Mouse (Mus musculus): Measurements from ENCODE around the gene Pomgnt2. TPM values are rescaled to one million over a fixed set of nuclear protein-coding genes. Genes with fewer than 3 reads are reported as not detected.

Pomgnt2 gene
- total RNA-seq, 1 experiment: 12.9 TPM

DNA sequence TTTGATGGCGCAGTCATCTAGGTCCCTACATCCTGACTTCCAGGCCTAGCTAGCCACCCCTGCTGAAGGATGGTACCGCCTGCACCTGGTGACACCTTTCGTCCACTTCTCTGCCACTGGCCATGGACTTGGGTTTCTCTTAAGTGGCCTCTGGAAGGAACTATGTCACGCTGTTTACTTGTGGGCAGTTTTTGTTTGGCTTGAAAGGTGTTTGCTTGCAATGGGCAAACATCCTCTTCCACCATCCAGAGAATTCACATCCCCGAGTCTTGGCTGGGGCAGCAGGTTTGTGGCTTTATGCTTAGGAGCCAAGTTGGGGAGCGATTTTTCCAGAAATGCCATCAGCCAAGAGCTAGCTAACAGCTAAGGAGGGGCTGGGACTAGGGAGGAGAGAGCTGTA lies 44.3 kb downstream of the Pomgnt2 start:
- in situ Hi-C loops (cut with MboI; ENCODE audit: low sequenced_read_pairs in 2 of 2, unreplicated experiment in 2 of 2): no loop called here
- DNase-seq (ENCODE audit: low read depth, low spot score): no peak
- Histone ChIP-seq H3K27ac (ENCODE audit: insufficient read depth, low read depth, low read length, poor library complexity, severe bottlenecking) (no peak overlapping the region), H3K9me3 (ENCODE audit: control insufficient read depth, insufficient read depth, low read depth, low read length) (no peaks in the 10 kb centered on the region), H3K4me3 (ENCODE audit: insufficient read depth in 1 of 2, low read depth in 1 of 2, low read length in 2 of 2, poor library complexity in 1 of 2, severe bottlenecking in 1 of 2) (no peak overlapping the region), H3K9ac (ENCODE audit: insufficient read depth, low read depth, low read length, poor library complexity, severe bottlenecking) (no peak overlapping the region), H3K36me3 (ENCODE audit: control insufficient read depth, insufficient read depth, low read length, poor library complexity, severe bottlenecking) (no peaks in the 10 kb centered on the region), H3K4me1 (ENCODE audit: control insufficient read depth in 2 of 2, insufficient read depth in 2 of 2, low read length in 2 of 2, poor library complexity in 1 of 2) (0 out of 4 replicates have a peak, but pooled peaks cover 0 to 1% of the 10 kb centered on the region in 2 experiments)
- no peak for TF ChIP-seq CHD2 (IDR thresholded peaks at IDR 0.05; ENCODE audit: low read depth, low read length)
- no peak for TF ChIP-seq MAFK (IDR thresholded peaks at IDR 0.05; ENCODE audit: insufficient read depth, low read depth, low read length)
- TF ChIP-seq HCFC1 (IDR thresholded peaks at IDR 0.05; ENCODE audit: borderline replicate concordance, insufficient read depth, low read length): no peak
- no peak for TF ChIP-seq ZNF384 (IDR thresholded peaks at IDR 0.05; ENCODE audit: low read depth, low read length)
- TF ChIP-seq ZC3H11A (IDR thresholded peaks at IDR 0.05; ENCODE audit: borderline replicate concordance, low read depth, low read length): no peak

- no peak overlapping the region for H3K27ac ChIP-seq (ENCODE audit: insufficient read depth, low read depth, low read length, poor library complexity, severe bottlenecking)
- H3K9me3 ChIP-seq (ENCODE audit: control insufficient read depth, insufficient read depth, low read depth, low read length): no peaks in the 10 kb centered on the region
- in situ Hi-C loops (cut with MboI; ENCODE audit: low sequenced_read_pairs in 2 of 2, unreplicated experiment in 2 of 2): no loop called here
- 0 out of 4 replicates have a peak, but pooled peaks cover 0 to 1% of the 10 kb centered on the region in 2 experiments for H3K4me1 ChIP-seq (ENCODE audit: control insufficient read depth in 2 of 2, insufficient read depth in 2 of 2, low read length in 2 of 2, poor library complexity in 1 of 2)
- peak overlapping the region; percentile 44 to 48; a peak in 3 of 4 replicates for H3K4me3 ChIP-seq (ENCODE audit: insufficient read depth in 1 of 2, low read depth in 1 of 2, low read length in 2 of 2, poor library complexity in 1 of 2, severe bottlenecking in 1 of 2)
- H3K9ac ChIP-seq (ENCODE audit: insufficient read depth, low read depth, low read length, poor library complexity, severe bottlenecking): peak overlapping the region; percentile 42; the same call in 1 of the 2 replicates
- TF ChIP-seq ZC3H11A (IDR thresholded peaks at IDR 0.05; ENCODE audit: borderline replicate concordance, low read depth, low read length): no peak
- no peaks in the 10 kb centered on the region for H3K36me3 ChIP-seq (ENCODE audit: control insufficient read depth, insufficient read depth, low read length, poor library complexity, severe bottlenecking)
- no peak for DNase-seq (ENCODE audit: low read depth, low spot score)
These were observed 45.8 kb downstream of the Pomgnt2 start for GRCm38 (mm10) chr9:121951114-121951423.

DNA sequence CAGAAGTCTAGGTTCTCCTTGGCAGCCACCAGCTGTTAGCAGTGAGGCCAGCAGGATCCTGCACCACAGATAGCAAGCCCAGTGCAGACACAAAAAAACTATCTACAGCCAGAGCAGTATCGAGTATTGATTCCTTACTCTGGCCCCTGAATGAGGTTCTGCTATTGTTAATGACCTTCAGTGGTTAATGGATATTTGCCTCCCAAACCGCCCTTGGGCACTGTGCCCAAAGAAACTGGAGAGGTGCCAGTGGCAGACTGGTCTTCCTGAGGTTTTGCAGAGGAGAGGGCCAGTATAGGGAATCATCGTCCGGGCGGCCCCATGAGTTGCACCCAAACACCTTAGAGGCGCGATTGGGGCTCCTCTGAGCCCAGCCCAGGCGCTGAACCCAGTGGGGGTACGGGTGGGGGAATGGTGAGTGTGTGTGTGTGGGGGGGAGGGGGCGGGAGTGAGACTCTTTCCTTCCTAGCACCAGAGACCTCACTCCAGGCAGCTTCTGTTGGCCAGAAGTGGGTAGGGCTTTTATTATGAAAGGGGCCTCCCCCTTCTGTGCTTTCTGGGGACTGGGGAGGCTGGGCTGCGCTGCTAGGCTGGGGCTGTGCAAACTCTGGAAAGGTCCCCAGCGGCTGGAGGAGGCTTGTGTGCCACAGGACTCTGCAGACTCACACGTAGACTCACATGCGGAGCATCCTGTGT lies 46.3 kb downstream of the Pomgnt2 start, which contains the start of gene Fam198a:
Gene Fam198a (plus strand): TSS at position 571 of the 696 bp plus-strand sequence.
- in situ Hi-C loops (cut with MboI; ENCODE audit: low sequenced_read_pairs in 2 of 2, unreplicated experiment in 2 of 2): no loop called here
- peak within 1 kb of the TSS; percentile 44 to 48 for H3K4me3 ChIP-seq (ENCODE audit: insufficient read depth in 1 of 2, low read depth in 1 of 2, low read length in 2 of 2, poor library complexity in 1 of 2, severe bottlenecking in 1 of 2)
- no peaks in the 10 kb centered on the region for H3K9me3 ChIP-seq (ENCODE audit: control insufficient read depth, insufficient read depth, low read depth, low read length)
- no peak within 1 kb of the TSS for H3K27ac ChIP-seq (ENCODE audit: insufficient read depth, low read depth, low read length, poor library complexity, severe bottlenecking)
- no peaks in the 10 kb centered on the region for H3K36me3 ChIP-seq (ENCODE audit: control insufficient read depth, insufficient read depth, low read length, poor library complexity, severe bottlenecking)
- DNase-seq (ENCODE audit: low read depth, low spot score): no peak
- TF ChIP-seq ZNF384 (IDR thresholded peaks at IDR 0.05; ENCODE audit: low read depth, low read length): no peak
- TF ChIP-seq ZC3H11A (IDR thresholded peaks at IDR 0.05; ENCODE audit: borderline replicate concordance, low read depth, low read length): no peak
- TF ChIP-seq CHD2 (IDR thresholded peaks at IDR 0.05; ENCODE audit: low read depth, low read length): no peak
- TF ChIP-seq MAFK (IDR thresholded peaks at IDR 0.05; ENCODE audit: insufficient read depth, low read depth, low read length): no peak
- no peak for TF ChIP-seq HCFC1 (IDR thresholded peaks at IDR 0.05; ENCODE audit: borderline replicate concordance, insufficient read depth, low read length)
- 0 out of 4 replicates have a peak, but pooled peaks cover 0 to 1% of the 10 kb centered on the region in 2 experiments for H3K4me1 ChIP-seq (ENCODE audit: control insufficient read depth in 2 of 2, insufficient read depth in 2 of 2, low read length in 2 of 2, poor library complexity in 1 of 2)
- H3K9ac ChIP-seq (ENCODE audit: insufficient read depth, low read depth, low read length, poor library complexity, severe bottlenecking): peak within 1 kb of the TSS; percentile 42; the same call in 1 of the 2 replicates

DNA sequence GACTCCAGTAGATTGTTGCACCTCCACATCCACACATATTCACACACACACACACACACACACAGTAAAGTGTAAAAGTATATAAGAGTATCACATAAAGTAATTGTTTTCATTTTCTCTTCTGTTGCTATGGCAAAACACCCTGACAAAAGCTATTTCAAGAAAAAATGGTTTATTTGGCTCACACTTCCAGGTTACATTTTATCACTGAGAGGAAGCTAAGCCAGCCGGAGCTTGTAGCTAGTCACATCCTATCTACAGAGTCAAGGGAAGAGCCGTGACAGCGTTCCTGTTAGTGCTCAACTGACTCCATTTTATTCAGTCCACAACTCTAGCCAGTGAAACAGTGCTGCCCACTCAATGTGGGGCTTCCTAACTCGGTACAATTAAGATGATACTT lies 48.5 kb downstream of the Pomgnt2 start:
- Histone ChIP-seq H3K4me1 (ENCODE audit: control insufficient read depth in 2 of 2, insufficient read depth in 2 of 2, low read length in 2 of 2, poor library complexity in 1 of 2) (0 out of 4 replicates have a peak, but pooled peaks cover 0 to 1% of the 10 kb centered on the region in 2 experiments), H3K9ac (ENCODE audit: insufficient read depth, low read depth, low read length, poor library complexity, severe bottlenecking) (no peak overlapping the region), H3K4me3 (ENCODE audit: insufficient read depth in 1 of 2, low read depth in 1 of 2, low read length in 2 of 2, poor library complexity in 1 of 2, severe bottlenecking in 1 of 2) (no peak overlapping the region), H3K27ac (ENCODE audit: insufficient read depth, low read depth, low read length, poor library complexity, severe bottlenecking) (no peak overlapping the region), H3K36me3 (ENCODE audit: control insufficient read depth, insufficient read depth, low read length, poor library complexity, severe bottlenecking) (no peaks in the 10 kb centered on the region), H3K9me3 (ENCODE audit: control insufficient read depth, insufficient read depth, low read depth, low read length) (no peaks in the 10 kb centered on the region)
- DNase-seq (ENCODE audit: low read depth, low spot score): no peak
- in situ Hi-C loops (cut with MboI; ENCODE audit: low sequenced_read_pairs in 2 of 2, unreplicated experiment in 2 of 2): no loop called here
- TF ChIP-seq MAFK (IDR thresholded peaks at IDR 0.05; ENCODE audit: insufficient read depth, low read depth, low read length) (no peak), ZNF384 (IDR thresholded peaks at IDR 0.05; ENCODE audit: low read depth, low read length) (no peak)

DNA sequence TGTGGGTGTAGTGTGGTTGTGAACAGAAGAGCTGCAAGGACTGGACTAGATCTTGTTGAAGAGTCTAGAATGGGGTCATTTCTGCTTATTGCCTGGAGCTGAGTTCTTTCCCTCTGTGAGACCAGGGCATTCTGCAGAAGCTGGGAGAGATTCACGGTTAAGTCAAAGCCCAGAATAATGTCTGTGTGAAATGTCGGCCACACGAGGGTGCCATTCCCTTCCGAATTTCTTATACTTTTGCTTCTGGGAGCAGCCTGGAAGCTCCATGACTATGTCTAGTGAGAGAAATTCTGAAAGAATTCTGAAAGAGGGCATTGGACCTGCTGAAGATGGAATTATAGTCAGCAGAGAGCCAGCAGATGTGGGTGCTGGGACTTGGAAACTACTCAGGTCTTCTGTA lies 49.1 kb downstream of the Pomgnt2 start:
- 0 out of 4 replicates have a peak, but pooled peaks cover 0 to 1% of the 10 kb centered on the region in 2 experiments for H3K4me1 ChIP-seq (ENCODE audit: control insufficient read depth in 2 of 2, insufficient read depth in 2 of 2, low read length in 2 of 2, poor library complexity in 1 of 2)
- no peak for TF ChIP-seq CHD2 (IDR thresholded peaks at IDR 0.05; ENCODE audit: low read depth, low read length)
- TF ChIP-seq ZC3H11A (IDR thresholded peaks at IDR 0.05; ENCODE audit: borderline replicate concordance, low read depth, low read length): 0 out of 2 replicates have a peak, but pooled peaks have one; percentile 1
- H3K9me3 ChIP-seq (ENCODE audit: control insufficient read depth, insufficient read depth, low read depth, low read length): no peaks in the 10 kb centered on the region
- H3K27ac ChIP-seq (ENCODE audit: insufficient read depth, low read depth, low read length, poor library complexity, severe bottlenecking): no peak overlapping the region
- no peak overlapping the region for H3K9ac ChIP-seq (ENCODE audit: insufficient read depth, low read depth, low read length, poor library complexity, severe bottlenecking)
- in situ Hi-C loops (cut with MboI; ENCODE audit: low sequenced_read_pairs in 2 of 2, unreplicated experiment in 2 of 2): no loop called here
- no peak overlapping the region for H3K4me3 ChIP-seq (ENCODE audit: insufficient read depth in 1 of 2, low read depth in 1 of 2, low read length in 2 of 2, poor library complexity in 1 of 2, severe bottlenecking in 1 of 2)
- H3K36me3 ChIP-seq (ENCODE audit: control insufficient read depth, insufficient read depth, low read length, poor library complexity, severe bottlenecking): no peaks in the 10 kb centered on the region
- no peak for DNase-seq (ENCODE audit: low read depth, low spot score)

Measured in ES-E14 (cell line).